Mouse (Mus musculus) MEL-GATA-1-ER (cell line): ENCODE measurements at regions not wholly inside any gene's neighbourhood (a gene's known extent, or its start where the extent isn't known, plus 50 kb on each side); places are given as distances from the start of the nearest gene placed in this dataset.

Experiments used
- DNase-seq: peaks from one replicate; pipeline ENCODE4 v3.0.0-alpha.2; 2012; ENCODE audit warnings: low read depth; ENCODE audit errors: extremely low read depth

GRCm38 (mm10) chr10:122515698-122516097 is 67.4 kb downstream of the Avpr1a start:
- no peak for DNase-seq

- DNase-seq: no peak
These were observed 71.0 kb downstream of the Avpr1a start for GRCm38 (mm10) chr10:122519274-122519790.

- DNase-seq: no peak
These were observed 71.7 kb downstream of the Avpr1a start for GRCm38 (mm10) chr10:122519981-122520380.

GRCm38 (mm10) chr10:122522631-122523030 is 74.3 kb downstream of the Avpr1a start:
- no peak for DNase-seq

- DNase-seq: no peak
These were observed 77.1 kb downstream of the Avpr1a start for GRCm38 (mm10) chr10:122525360-122525759.

GRCm38 (mm10) chr10:122525807-122526206 is 77.5 kb downstream of the Avpr1a start:
- no peak for DNase-seq

- DNase-seq: no peak
These were observed 79.9 kb downstream of the Avpr1a start for GRCm38 (mm10) chr10:122528222-122528621.

- DNase-seq: peak; percentile 43
These were observed 80.8 kb downstream of the Avpr1a start for GRCm38 (mm10) chr10:122528973-122529703.

GRCm38 (mm10) chr10:122534714-122535113 is 86.4 kb downstream of the Avpr1a start:
- no peak for DNase-seq

GRCm38 (mm10) chr10:122535137-122535536 is 86.8 kb downstream of the Avpr1a start:
- DNase-seq: no peak

GRCm38 (mm10) chr10:122539655-122540054 is 91.4 kb downstream of the Avpr1a start:
- no peak for DNase-seq

GRCm38 (mm10) chr10:122542573-122542972 is 94.3 kb downstream of the Avpr1a start:
- DNase-seq: no peak

GRCm38 (mm10) chr10:122544096-122544720 is 95.9 kb downstream of the Avpr1a start:
- peak; percentile 72 for DNase-seq

- no peak for DNase-seq
These were observed 96.7 kb downstream of the Avpr1a start for GRCm38 (mm10) chr10:122545029-122545428.

GRCm38 (mm10) chr10:122551586-122551985 is 103.3 kb downstream of the Avpr1a start:
- DNase-seq: no peak

GRCm38 (mm10) chr10:122553124-122553822 is 105.0 kb downstream of the Avpr1a start:
- peak; percentile 50 for DNase-seq

- no peak for DNase-seq
These were observed 105.6 kb downstream of the Avpr1a start for GRCm38 (mm10) chr10:122553851-122554250.

- DNase-seq: no peak
These were observed 110.4 kb downstream of the Avpr1a start for GRCm38 (mm10) chr10:122558660-122559059.

GRCm38 (mm10) chr10:122560001-122560695 is 111.8 kb downstream of the Avpr1a start:
- DNase-seq: no peak

- no peak for DNase-seq
These were observed 113.6 kb downstream of the Avpr1a start for GRCm38 (mm10) chr10:122561924-122562323.

- no peak for DNase-seq
These were observed 114.2 kb downstream of the Avpr1a start for GRCm38 (mm10) chr10:122562542-122562941.
